Mouse (Mus musculus): Measurements from ENCODE around the gene Brsk1. TPM values are rescaled to one million over a fixed set of nuclear protein-coding genes. Genes with fewer than 3 reads are reported as not detected.

The Brsk1 gene
- polyA plus RNA-seq, 1 experiment from 2014 or later = 1.7 TPM

DNA sequence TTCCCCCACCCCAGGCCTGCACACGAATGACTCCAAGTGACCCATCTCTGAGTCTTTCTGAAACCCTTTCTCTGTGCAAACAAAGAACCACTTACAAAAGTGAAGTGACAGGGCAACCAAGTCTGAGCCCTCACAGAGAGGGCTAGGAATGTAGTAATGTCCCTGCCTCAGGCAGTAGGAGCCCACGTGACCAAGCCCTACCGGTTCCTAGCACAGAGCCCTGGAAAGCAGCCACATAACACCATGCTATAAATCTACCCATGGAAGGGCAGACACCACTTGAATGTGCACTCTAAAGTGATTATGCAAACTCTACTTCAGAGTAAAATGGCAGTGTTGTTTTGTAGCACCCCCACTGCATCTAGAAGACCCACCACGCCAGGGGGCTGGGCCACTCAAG, 18.4 kb upstream of the Brsk1 start:
- 81% methylated on average over 4 of the region's 4 CpGs for WGBS (ENCODE audit: insufficient replicate concordance)
- H3K27me3 ChIP-seq (ENCODE audit: control insufficient read depth, insufficient read depth, low read length) = no peaks in the 10 kb centered on the region
- no peak overlapping the region for H3K9ac ChIP-seq (ENCODE audit: low read depth, low read length)
- H3K4me1 ChIP-seq (ENCODE audit: control insufficient read depth, insufficient read depth, low read length) = no peaks in the 10 kb centered on the region
- no peak overlapping the region for H3K4me2 ChIP-seq
- H3K27ac ChIP-seq (ENCODE audit: low read depth, low read length) = no peak overlapping the region
- H3K36me3 ChIP-seq (ENCODE audit: control insufficient read depth, insufficient read depth, low read length) = peaks cover 8% of the 10 kb centered on the region
- no peaks in the 10 kb centered on the region for H3K9me3 ChIP-seq (replicated peaks; ENCODE audit: control insufficient read depth, low read length)
- H3K4me3 ChIP-seq (ENCODE audit: low read depth, low read length) = no peak overlapping the region
- ATAC-seq (replicated peaks; ENCODE audit: insufficient number of reproducible peaks, low FRiP score, low TSS enrichment) = no peak

GRCm38 (mm10) chr7:4674114-4674731, 16.2 kb upstream of the Brsk1 start:
- H3K4me3 ChIP-seq (ENCODE audit: low read depth, low read length) = no peak overlapping the region
- peaks cover 7% of the 10 kb centered on the region for H3K36me3 ChIP-seq (ENCODE audit: control insufficient read depth, insufficient read depth, low read length)
- H3K4me2 ChIP-seq = no peak overlapping the region
- H3K27ac ChIP-seq (ENCODE audit: low read depth, low read length) = no peak overlapping the region
- no peaks in the 10 kb centered on the region for H3K4me1 ChIP-seq (ENCODE audit: control insufficient read depth, insufficient read depth, low read length)
- ATAC-seq (replicated peaks; ENCODE audit: insufficient number of reproducible peaks, low FRiP score, low TSS enrichment) = no peak
- H3K9ac ChIP-seq (ENCODE audit: low read depth, low read length) = no peak overlapping the region
- no peaks in the 10 kb centered on the region for H3K27me3 ChIP-seq (ENCODE audit: control insufficient read depth, insufficient read depth, low read length)
- 90% methylated on average over 12 of the region's 12 CpGs for WGBS (ENCODE audit: insufficient replicate concordance)
- no peaks in the 10 kb centered on the region for H3K9me3 ChIP-seq (replicated peaks; ENCODE audit: control insufficient read depth, low read length)

DNA sequence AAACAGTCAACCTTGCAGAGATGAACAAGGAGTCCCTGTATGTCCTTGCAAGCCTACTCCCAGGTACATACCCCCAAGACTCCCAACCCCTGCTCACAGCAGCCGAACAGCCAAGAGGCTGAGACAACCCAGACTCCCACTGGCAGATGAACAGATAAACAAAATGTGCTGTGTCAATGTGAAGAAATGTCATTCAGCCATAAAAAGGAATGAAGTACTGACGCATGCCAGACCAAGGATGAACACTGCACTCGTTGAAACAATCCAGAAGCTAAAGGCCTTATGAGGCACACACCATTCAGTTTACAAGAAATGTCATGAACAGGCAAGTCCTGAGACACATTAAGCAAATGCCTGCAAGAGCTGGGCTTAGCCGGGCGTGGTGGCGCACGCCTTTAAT, 15.2 kb upstream of the Brsk1 start:
- no peak overlapping the region for H3K4me2 ChIP-seq
- no peaks in the 10 kb centered on the region for H3K4me1 ChIP-seq (ENCODE audit: control insufficient read depth, insufficient read depth, low read length)
- H3K36me3 ChIP-seq (ENCODE audit: control insufficient read depth, insufficient read depth, low read length) = peaks cover 7% of the 10 kb centered on the region
- no peak overlapping the region for H3K4me3 ChIP-seq (ENCODE audit: low read depth, low read length)
- H3K27ac ChIP-seq (ENCODE audit: low read depth, low read length) = no peak overlapping the region
- ATAC-seq (replicated peaks; ENCODE audit: insufficient number of reproducible peaks, low FRiP score, low TSS enrichment) = 0 out of 2 replicates have a peak, but pooled peaks have one; percentile 3
- WGBS (ENCODE audit: insufficient replicate concordance) = 71% methylated on average over 7 of the region's 7 CpGs
- no peak overlapping the region for H3K9ac ChIP-seq (ENCODE audit: low read depth, low read length)
- H3K9me3 ChIP-seq (replicated peaks; ENCODE audit: control insufficient read depth, low read length) = no peaks in the 10 kb centered on the region
- no peaks in the 10 kb centered on the region for H3K27me3 ChIP-seq (ENCODE audit: control insufficient read depth, insufficient read depth, low read length)

DNA sequence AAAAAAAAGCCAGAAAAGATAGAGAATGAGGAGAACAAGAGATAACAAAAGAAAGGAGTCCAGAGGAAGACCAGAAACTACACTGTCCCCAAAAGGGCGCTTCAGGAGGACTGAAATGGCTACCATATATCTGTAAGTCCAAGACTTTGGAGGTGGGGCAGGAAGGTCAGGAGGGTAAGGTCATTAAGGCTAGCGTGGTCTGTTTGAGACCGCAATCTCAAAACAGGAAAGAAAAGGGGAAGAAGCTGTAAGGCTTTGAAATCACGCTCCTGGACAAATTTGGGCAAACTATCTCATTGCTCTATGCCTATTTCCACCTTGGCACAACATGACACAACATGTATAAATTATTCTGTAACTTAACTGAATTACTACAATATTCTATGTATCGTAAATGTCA, 7.1 kb upstream of the Brsk1 start:
- Histone ChIP-seq H3K27me3 (ENCODE audit: control insufficient read depth, insufficient read depth, low read length) (no peaks in the 10 kb centered on the region), H3K4me2 (no peak overlapping the region), H3K4me3 (ENCODE audit: low read depth, low read length) (no peak overlapping the region), H3K27ac (ENCODE audit: low read depth, low read length) (no peak overlapping the region), H3K9me3 (replicated peaks; ENCODE audit: control insufficient read depth, low read length) (no peaks in the 10 kb centered on the region), H3K4me1 (ENCODE audit: control insufficient read depth, insufficient read depth, low read length) (peaks cover 6% of the 10 kb centered on the region), H3K36me3 (ENCODE audit: control insufficient read depth, insufficient read depth, low read length) (peaks cover 3% of the 10 kb centered on the region; the same call in 1 of the 2 replicates), H3K9ac (ENCODE audit: low read depth, low read length) (no peak overlapping the region)
- WGBS (ENCODE audit: insufficient replicate concordance) = 77% methylated on average over 5 of the region's 5 CpGs
- ATAC-seq (replicated peaks; ENCODE audit: insufficient number of reproducible peaks, low FRiP score, low TSS enrichment) = no peak

DNA sequence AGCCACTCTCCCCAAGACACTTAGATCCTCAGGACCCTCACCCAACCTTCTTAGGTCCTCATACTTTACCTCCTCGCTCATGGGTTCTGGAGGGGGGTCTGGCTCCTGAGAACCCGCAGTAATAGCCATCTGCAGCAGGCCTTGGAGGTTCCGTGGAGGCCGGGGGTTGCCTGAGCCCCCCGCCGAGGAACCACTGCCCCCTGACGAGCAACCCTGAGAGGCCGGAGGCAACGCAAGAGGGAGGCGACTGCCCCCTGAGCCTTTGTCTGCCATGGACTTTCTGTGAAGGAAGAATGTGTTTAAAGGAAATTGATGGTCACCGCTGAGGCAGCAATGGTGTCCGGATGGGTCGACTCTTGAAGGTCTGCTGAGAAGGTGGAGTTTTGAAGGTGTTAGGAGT, 6.2 kb upstream of the Brsk1 start:
- Histone ChIP-seq H3K4me2 (peak overlapping the region; percentile 95), H3K27ac (ENCODE audit: low read depth, low read length) (no peak overlapping the region; the same call in 1 of the 2 replicates), H3K9ac (ENCODE audit: low read depth, low read length) (peak overlapping the region; percentile 77), H3K36me3 (ENCODE audit: control insufficient read depth, insufficient read depth, low read length) (peaks cover 3% of the 10 kb centered on the region; the same call in 1 of the 2 replicates), H3K27me3 (ENCODE audit: control insufficient read depth, insufficient read depth, low read length) (no peaks in the 10 kb centered on the region), H3K4me3 (ENCODE audit: low read depth, low read length) (peak overlapping the region; percentile 81), H3K4me1 (ENCODE audit: control insufficient read depth, insufficient read depth, low read length) (peaks cover 6% of the 10 kb centered on the region), H3K9me3 (replicated peaks; ENCODE audit: control insufficient read depth, low read length) (no peaks in the 10 kb centered on the region)
- 4% methylated on average over 13 of the region's 13 CpGs for WGBS (ENCODE audit: insufficient replicate concordance)
- ATAC-seq (replicated peaks; ENCODE audit: insufficient number of reproducible peaks, low FRiP score, low TSS enrichment) = no peak

- Histone ChIP-seq H3K9ac (ENCODE audit: low read depth, low read length) (peak within 1 kb of the TSS; percentile 77), H3K36me3 (ENCODE audit: control insufficient read depth, insufficient read depth, low read length) (peaks cover 3% of the 10 kb centered on the region; the same call in 1 of the 2 replicates), H3K27ac (ENCODE audit: low read depth, low read length) (peak within 1 kb of the TSS; percentile 38), H3K9me3 (replicated peaks; ENCODE audit: control insufficient read depth, low read length) (no peaks in the 10 kb centered on the region), H3K4me3 (ENCODE audit: low read depth, low read length) (peak within 1 kb of the TSS; percentile 81), H3K4me1 (ENCODE audit: control insufficient read depth, insufficient read depth, low read length) (peaks cover 6% of the 10 kb centered on the region), H3K27me3 (ENCODE audit: control insufficient read depth, insufficient read depth, low read length) (no peaks in the 10 kb centered on the region), H3K4me2 (peak within 1 kb of the TSS; percentile 95)
- under 1% methylated on average over 32 of the region's 32 CpGs for WGBS (ENCODE audit: insufficient replicate concordance)
- peak; percentile 96 for ATAC-seq (replicated peaks; ENCODE audit: insufficient number of reproducible peaks, low FRiP score, low TSS enrichment)
These were observed 5.6 kb upstream of the Brsk1 start, which contains the start of gene Hspbp1 for GRCm38 (mm10) chr7:4684632-4685417. TSS of gene Hspbp1 (minus strand) at chr7:4685068.

- Histone ChIP-seq H3K9ac (ENCODE audit: low read depth, low read length) (peak overlapping the region; percentile 88), H3K4me1 (ENCODE audit: control insufficient read depth, insufficient read depth, low read length) (peaks cover 7% of the 10 kb centered on the region), H3K4me2 (peak overlapping the region; percentile 85), H3K4me3 (ENCODE audit: low read depth, low read length) (peak overlapping the region; percentile 79), H3K27ac (ENCODE audit: low read depth, low read length) (peak overlapping the region; percentile 71; the same call in 1 of the 2 replicates), H3K36me3 (ENCODE audit: control insufficient read depth, insufficient read depth, low read length) (0 out of 2 replicates have a peak, but pooled peaks cover 2% of the 10 kb centered on the region), H3K9me3 (replicated peaks; ENCODE audit: control insufficient read depth, low read length) (no peaks in the 10 kb centered on the region), H3K27me3 (ENCODE audit: control insufficient read depth, insufficient read depth, low read length) (no peaks in the 10 kb centered on the region)
- ATAC-seq (replicated peaks; ENCODE audit: insufficient number of reproducible peaks, low FRiP score, low TSS enrichment) = peak; percentile 39
- 9% methylated on average over 16 of the region's 35 CpGs for WGBS (ENCODE audit: insufficient replicate concordance)
These were observed 698 bp downstream of the Brsk1 start for GRCm38 (mm10) chr7:4690951-4691653.

GRCm38 (mm10) chr7:4693004-4693403, 2.6 kb downstream of the Brsk1 start:
- Histone ChIP-seq H3K4me2 (no peak overlapping the region), H3K36me3 (ENCODE audit: control insufficient read depth, insufficient read depth, low read length) (peaks cover 6% of the 10 kb centered on the region; the same call in 1 of the 2 replicates), H3K9ac (ENCODE audit: low read depth, low read length) (no peak overlapping the region), H3K27me3 (ENCODE audit: control insufficient read depth, insufficient read depth, low read length) (no peaks in the 10 kb centered on the region), H3K27ac (ENCODE audit: low read depth, low read length) (no peak overlapping the region), H3K4me1 (ENCODE audit: control insufficient read depth, insufficient read depth, low read length) (peaks cover 7% of the 10 kb centered on the region), H3K9me3 (replicated peaks; ENCODE audit: control insufficient read depth, low read length) (no peaks in the 10 kb centered on the region), H3K4me3 (ENCODE audit: low read depth, low read length) (no peak overlapping the region)
- WGBS (ENCODE audit: insufficient replicate concordance) = 78% methylated on average over 6 of the region's 6 CpGs
- no peak for ATAC-seq (replicated peaks; ENCODE audit: insufficient number of reproducible peaks, low FRiP score, low TSS enrichment)

Measured in heart, embryonic 11.5 days (tissue).